Comparison of ENCODE assay signal across 28 mouse cellular contexts in genomic region chr11:5490989-5491656, GRCm38 (mm10). TPM values are rescaled to one million over a fixed set of nuclear protein-coding genes. Genes with fewer than 3 reads are reported as not detected.
DNase-seq lines count a peak whose midpoint lies in the region; ATAC-seq and TF ChIP-seq lines count a peak whose summit lies in the region.
"Had no signal": no experiment of that assay in that cellular context is flagged by ENCODE, and none has a peak within 500 bp of the region (broad histone marks: within the 10 kb centered on the region; RNA-seq: fewer than 3 reads in every experiment).

No protein-coding gene starts in this region.

- H3K27me3 ChIP-seq in liver, embryonic 13.5 days = no peaks in the 10 kb centered on the region
- no peaks in the 10 kb centered on the region for H3K27me3 ChIP-seq in stomach, postnatal 0 days (ENCODE audit: control insufficient read depth, insufficient read depth, low read length)
- H3K27me3 ChIP-seq: embryonic facial prominence, embryonic 13.5 days; forebrain, embryonic 12.5 days; kidney, embryonic 15.5 days; limb, embryonic 15.5 days; neural tube, embryonic 15.5 days had no signal

- H3K27ac ChIP-seq in liver, embryonic 13.5 days = no peak overlapping the region; the same call in 1 of the 2 replicates
- H3K27ac ChIP-seq in stomach, postnatal 0 days (replicated peaks) = peak overlapping the region; percentile 70
- H3K27ac ChIP-seq: embryonic facial prominence, embryonic 13.5 days; forebrain, embryonic 12.5 days; hindbrain, embryonic 10.5 days; kidney, embryonic 15.5 days; limb, embryonic 15.5 days; neural tube, embryonic 15.5 days had no signal

- H3K4me2 ChIP-seq in liver, embryonic 13.5 days = no peak overlapping the region
- no peak overlapping the region for H3K4me2 ChIP-seq in stomach, postnatal 0 days (replicated peaks; ENCODE audit: low read depth)
- H3K4me2 ChIP-seq: embryonic facial prominence, embryonic 13.5 days; forebrain, embryonic 12.5 days; kidney, embryonic 15.5 days; limb, embryonic 15.5 days; lung, embryonic 14.5 days; neural tube, embryonic 15.5 days had no signal

- no peaks in the 10 kb centered on the region for H3K9me3 ChIP-seq in liver, embryonic 13.5 days (replicated peaks)
- H3K9me3 ChIP-seq in stomach, postnatal 0 days (ENCODE audit: control insufficient read depth, low read length) = no peaks in the 10 kb centered on the region
- H3K9me3 ChIP-seq: embryonic facial prominence, embryonic 13.5 days; forebrain, embryonic 12.5 days; hindbrain, embryonic 10.5 days; kidney, embryonic 15.5 days; limb, embryonic 15.5 days; neural tube, embryonic 15.5 days had no signal

- 0 out of 2 replicates have a peak, but pooled peaks have one; percentile 16 for ATAC-seq in liver, embryonic 13.5 days (ENCODE audit: low read depth)
- ATAC-seq in megakaryocyte, adult 5-6 weeks (ENCODE audit: poor library complexity, severe bottlenecking) = peak; percentile 56
- peak; percentile 84 for ATAC-seq in stomach, postnatal 0 days (ENCODE audit: low FRiP score, low TSS enrichment)
- ATAC-seq: hindbrain, embryonic 16.5 days; midbrain, embryonic 16.5 days had no signal

- H3K4me3 ChIP-seq in liver, embryonic 13.5 days (replicated peaks) = no peak overlapping the region
- no peak overlapping the region for H3K4me3 ChIP-seq in stomach, postnatal 0 days (ENCODE audit: low read depth, low read length)
- H3K4me3 ChIP-seq: embryonic facial prominence, embryonic 13.5 days; erythroblast, embryonic 14.5 days; forebrain, embryonic 12.5 days; hindbrain, embryonic 10.5 days; kidney, embryonic 15.5 days; limb, embryonic 15.5 days; neural tube, embryonic 15.5 days had no signal

- no peak overlapping the region for H3K9ac ChIP-seq in liver, embryonic 13.5 days
- no peak overlapping the region for H3K9ac ChIP-seq in stomach, postnatal 0 days (ENCODE audit: low read length)
- H3K9ac ChIP-seq: embryonic facial prominence, embryonic 13.5 days; forebrain, embryonic 12.5 days; kidney, embryonic 15.5 days; limb, embryonic 15.5 days; lung, embryonic 14.5 days; neural tube, embryonic 15.5 days had no signal

- no peak for TF ChIP-seq EP300 in stomach, postnatal 0 days (optimal IDR thresholded peaks at IDR 0.05)

- TF ChIP-seq CTCF in stomach, postnatal 0 days (IDR thresholded peaks at IDR 0.05; ENCODE audit: low read depth) = peak; percentile 12; the same call in 1 of the 2 replicates

- peak; percentile 53 for DNase-seq in adrenal gland, adult 2 months
- no peak for DNase-seq in adrenal gland, adult 18-20 months (ENCODE audit: low spot score in 2 of 2)
- DNase-seq in liver, embryonic 13.5 days = no peak
- no peak for DNase-seq in liver
- peak; percentile 46 for DNase-seq in stomach, postnatal 0 days (ENCODE audit: low spot score)
- no peak for DNase-seq in spleen, postnatal 14 days (ENCODE audit: low spot score in 2 of 2)
- no peak for DNase-seq in urinary bladder, adult 2 months (ENCODE audit: low spot score)
- DNase-seq: cerebellum, adult 2 months; cerebellum, postnatal 36 days; embryo, embryonic 11 days; gastrocnemius, postnatal 36 days; kidney, adult 11 months; kidney, postnatal 4 days; left cerebral cortex, postnatal 4 days; lung, embryonic 14.5 days; right cerebral cortex, adult 18-20 months; thymus, adult 2 months; thymus, postnatal 4 days had no signal

- H3K36me3 ChIP-seq in liver, embryonic 13.5 days = no peaks in the 10 kb centered on the region
- H3K36me3 ChIP-seq in stomach, postnatal 0 days (ENCODE audit: control insufficient read depth, insufficient read depth, low read length) = no peaks in the 10 kb centered on the region
- H3K36me3 ChIP-seq: embryonic facial prominence, embryonic 13.5 days; forebrain, embryonic 12.5 days; hindbrain, embryonic 10.5 days; kidney, embryonic 15.5 days; limb, embryonic 15.5 days; neural tube, embryonic 15.5 days had no signal

- 70% methylated on average over 10 of the region's 10 CpGs for WGBS in liver, embryonic 13.5 days (ENCODE audit: insufficient replicate concordance)
- WGBS in stomach, postnatal 0 days = 62% methylated on average over 10 of the region's 10 CpGs

- peaks cover 7% of the 10 kb centered on the region for H3K4me1 ChIP-seq in liver, embryonic 13.5 days (replicated peaks)
- H3K4me1 ChIP-seq in stomach, postnatal 0 days (replicated peaks; ENCODE audit: control insufficient read depth, insufficient read depth) = no peaks in the 10 kb centered on the region
- H3K4me1 ChIP-seq: embryonic facial prominence, embryonic 13.5 days; forebrain, embryonic 12.5 days; kidney, embryonic 15.5 days; limb, embryonic 15.5 days had no signal

RNA-seq across cellular contexts. Expression of gene Xbp1, which starts 29.3 kb away (rescaled TPM):
- 100 to 1,000 TPM; 156 to 162 TPM for total RNA-seq in adrenal gland, adult 2 months (2021)
- 95.7 and 129 TPM in 2 replicates for polyA plus RNA-seq in adrenal gland, adult 2 months (2012; rRNA removed)
- total RNA-seq in adrenal gland, adult 18-20 months (2021) = 100 to 1,000 TPM; 144 to 206 TPM
- 82.1 and 95.7 TPM in 2 replicates for polyA plus RNA-seq in liver, embryonic 13.5 days (2015; fragmentation: Nextera tagmentation; extraction: Ambion mirVana)
- total RNA-seq in megakaryocyte, adult 5-6 weeks (2015) = 247 and 251 TPM in 2 replicates
- 169 and 186 TPM in 2 replicates for total RNA-seq in megakaryocyte, adult 5-6 weeks (2017)
- polyA plus RNA-seq in stomach, postnatal 0 days (2015; fragmentation: Nextera tagmentation; extraction: Ambion mirVana) = 221 and 223 TPM in 2 replicates
- 87.8 and 89.4 TPM in 2 replicates for polyA plus RNA-seq in urinary bladder, adult 2 months (2012; rRNA removed)

RNA-seq across cellular contexts. Expression of gene Znrf3, which starts 46.5 kb away (rescaled TPM):
- 10 to 100 TPM; 21.8 to 27.9 TPM for total RNA-seq in adrenal gland, adult 2 months (2021)
- polyA plus RNA-seq in adrenal gland, adult 2 months (2012; rRNA removed) = 11.9 and 15.7 TPM in 2 replicates
- total RNA-seq in adrenal gland, adult 18-20 months (2021) = 10 to 100 TPM; 18.3 to 22.5 TPM
- 4.1 and 4.6 TPM in 2 replicates for polyA plus RNA-seq in liver, embryonic 13.5 days (2015; fragmentation: Nextera tagmentation; extraction: Ambion mirVana)
- 0.68 and 2.2 TPM in 2 replicates for total RNA-seq in megakaryocyte, adult 5-6 weeks (2015)
- total RNA-seq in megakaryocyte, adult 5-6 weeks (2017) = 0.57 and 0.70 TPM in 2 replicates
- polyA plus RNA-seq in stomach, postnatal 0 days (2015; fragmentation: Nextera tagmentation; extraction: Ambion mirVana) = 8.9 and 9.3 TPM in 2 replicates
- polyA plus RNA-seq in urinary bladder, adult 2 months (2012; rRNA removed) = 5.3 and 10.1 TPM in 2 replicates

RNA-seq across cellular contexts. Expression of gene Ccdc117, which starts 50.9 kb away (rescaled TPM):
- total RNA-seq in adrenal gland, adult 2 months (2021) = 10 to 100 TPM; 19.5 to 32.0 TPM
- 5.0 and 6.5 TPM in 2 replicates for polyA plus RNA-seq in adrenal gland, adult 2 months (2012; rRNA removed)
- 10 to 100 TPM; 37.8 to 47.4 TPM for total RNA-seq in adrenal gland, adult 18-20 months (2021)
- polyA plus RNA-seq in liver, embryonic 13.5 days (2015; fragmentation: Nextera tagmentation; extraction: Ambion mirVana) = 8.6 and 11.4 TPM in 2 replicates
- 13.1 and 13.5 TPM in 2 replicates for total RNA-seq in megakaryocyte, adult 5-6 weeks (2015)
- 21.4 and 25.0 TPM in 2 replicates for total RNA-seq in megakaryocyte, adult 5-6 weeks (2017)
- 8.7 and 9.2 TPM in 2 replicates for polyA plus RNA-seq in stomach, postnatal 0 days (2015; fragmentation: Nextera tagmentation; extraction: Ambion mirVana)
- 12.8 and 13.5 TPM in 2 replicates for polyA plus RNA-seq in urinary bladder, adult 2 months (2012; rRNA removed)

Comparison
In these comparisons a context has a peak if more than half of its experiments do, and no peak if none do; other contexts are left out.
1. DNase-seq: peak in adrenal gland, adult 2 months (single experiment) and stomach, postnatal 0 days (single experiment); none in adrenal gland, adult 18-20 months (0 of 2), liver, embryonic 13.5 days (single experiment), liver (single experiment), spleen, postnatal 14 days (0 of 2) and urinary bladder, adult 2 months (single experiment).
2. ATAC-seq: peak in every context shown above with its lines; median percentile 84 in stomach, postnatal 0 days; 56 in megakaryocyte, adult 5-6 weeks; 16 in liver, embryonic 13.5 days.